Mouse (Mus musculus): ENCODE data around the gene Gjb5.

DNA sequence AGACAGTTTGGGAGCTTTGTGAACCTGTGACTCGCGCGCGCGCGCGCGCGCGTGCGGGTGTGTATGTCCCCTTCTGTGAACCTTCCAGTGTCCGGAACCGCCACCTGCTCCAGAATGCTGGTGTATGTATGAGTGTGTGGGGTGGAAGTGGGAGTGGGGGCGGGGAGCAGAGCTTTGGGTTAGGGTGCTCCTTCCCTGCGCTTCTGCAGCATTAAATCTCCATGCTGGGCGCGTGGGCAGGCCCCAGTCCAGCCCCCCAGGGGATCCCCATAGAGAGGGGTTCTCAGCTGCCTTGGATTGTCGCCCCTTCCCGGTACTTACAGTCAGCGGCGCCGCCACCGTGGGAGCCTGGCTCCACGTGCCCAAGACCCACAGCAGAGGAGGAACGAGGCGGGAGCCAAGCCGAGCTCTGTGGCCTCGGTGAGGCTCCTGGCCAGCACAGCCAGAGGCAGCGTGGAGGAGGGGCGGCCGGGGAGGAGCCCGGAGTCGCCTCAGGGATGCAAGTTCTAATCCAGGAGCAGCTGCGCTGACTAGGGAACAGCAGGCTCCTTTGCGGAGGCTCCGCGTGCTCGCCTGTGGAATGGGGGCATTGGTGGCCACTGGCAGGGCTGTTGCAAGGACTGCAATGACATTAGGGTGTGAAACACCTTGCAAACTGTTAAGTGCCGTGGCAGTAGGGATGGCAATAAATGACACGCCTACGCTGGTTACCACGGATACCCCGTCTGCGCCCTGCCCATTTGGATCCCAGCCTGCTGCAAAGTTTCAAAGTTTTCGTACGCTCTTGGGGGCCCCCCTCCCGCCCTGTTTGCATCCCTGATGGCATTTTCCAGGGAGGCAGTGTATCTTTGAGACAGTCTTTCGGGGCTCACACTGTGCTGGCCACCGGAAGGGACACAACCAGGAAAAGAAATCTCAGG, 27.5 kb downstream of the Gjb5 start, which contains the start of gene Gjb3:
- no peak for TF ChIP-seq POLR2A (IDR thresholded peaks at IDR 0.05; ENCODE audit: control insufficient read depth, low read depth, low read length)
- TF ChIP-seq CTCF (IDR thresholded peaks at IDR 0.05; ENCODE audit: control insufficient read depth, insufficient read depth, insufficient replicate concordance, low read depth, low read length): no peak

Measured in testis, adult 2 months (tissue).